Mouse (Mus musculus) embryonic facial prominence, embryonic 12.5 days (tissue): ENCODE results near the gene Amd1. TPM values are rescaled to one million over a fixed set of nuclear protein-coding genes. Genes with fewer than 3 reads are reported as not detected.

Experiments
- ATAC-seq: fragments of 200-750 bp; cut with Nextera tagmentation; 2 replicates; pipeline ENCODE4 v1.8.0; 2017; ENCODE audit not compliant: insufficient number of reproducible peaks, insufficient read depth, low FRiP score, low TSS enrichment
- H3K27ac ChIP-seq: fragments of 300-500 bp; sonication (generic); 2 replicates; pipeline ENCODE4 v1.5.1; 2016; ENCODE audit warnings: mild to moderate bottlenecking
- H3K27me3 ChIP-seq: fragments of 300-500 bp; sonication (generic); 2 replicates; pipeline ENCODE4 v1.6.1; 2016; ENCODE audit warnings: mild to moderate bottlenecking, moderate library complexity
- H3K36me3 ChIP-seq: fragments of 300-500 bp; sonication (generic); 2 replicates; pipeline ENCODE4 v1.6.1; 2016; ENCODE audit warnings: mild to moderate bottlenecking
- H3K4me1 ChIP-seq: fragments of 300-500 bp; sonication (generic); 2 replicates; pipeline ENCODE4 v1.6.1; 2016
- H3K4me2 ChIP-seq: fragments of 300-500 bp; sonication (generic); replicated peaks from 2 replicates; pipeline ENCODE4 v1.6.1; 2016; ENCODE audit warnings: mild to moderate bottlenecking, moderate library complexity
- H3K4me3 ChIP-seq: fragments of 300-500 bp; sonication (generic); 2 replicates; pipeline ENCODE4 v1.5.1; 2016; ENCODE audit warnings: mild to moderate bottlenecking
- H3K9ac ChIP-seq: fragments of 300-500 bp; sonication (generic); 2 replicates; pipeline ENCODE4 v1.6.1; 2016; ENCODE audit warnings: mild to moderate bottlenecking, moderate library complexity
- H3K9me3 ChIP-seq: fragments of 300-500 bp; sonication (generic); 2 replicates; pipeline ENCODE4 v1.6.1; 2016; ENCODE audit warnings: mild to moderate bottlenecking, moderate library complexity
- WGBS: fragments of 180-500 bp; shearing (Covaris S2); methylation state at CpG from one replicate; pipeline ENCODE4 v1.1.7; 2016; 5-methylcytosine and 5-hydroxymethylcytosine counted together
- polyA plus RNA-seq: library from polyadenylated mRNA; unstranded; fragments of >200 nt; fragmentation: Nextera tagmentation; extraction: Ambion mirVana; gene quantifications from 2 replicates; pipeline ENCODE4 v1.2.1, GENCODE M21; 2016

Amd1 gene
- polyA plus RNA-seq, 1 experiment from 2014 or later: 65.4 TPM

- Histone ChIP-seq H3K4me1 (peaks cover 5% of the 10 kb centered on the region; the same call in 1 of the 2 replicates), H3K36me3 (no peaks in the 10 kb centered on the region), H3K4me2 (no peak overlapping the region), H3K4me3 (no peak overlapping the region), H3K27ac (no peak overlapping the region), H3K27me3 (no peaks in the 10 kb centered on the region), H3K9ac (no peak overlapping the region), H3K9me3 (no peaks in the 10 kb centered on the region)
- 81% methylated on average over 4 of the region's 4 CpGs for WGBS
- no peak for ATAC-seq
These were observed 38.3 kb downstream of the Amd1 start for GRCm38 (mm10) chr10:40263691-40264090.

DNA sequence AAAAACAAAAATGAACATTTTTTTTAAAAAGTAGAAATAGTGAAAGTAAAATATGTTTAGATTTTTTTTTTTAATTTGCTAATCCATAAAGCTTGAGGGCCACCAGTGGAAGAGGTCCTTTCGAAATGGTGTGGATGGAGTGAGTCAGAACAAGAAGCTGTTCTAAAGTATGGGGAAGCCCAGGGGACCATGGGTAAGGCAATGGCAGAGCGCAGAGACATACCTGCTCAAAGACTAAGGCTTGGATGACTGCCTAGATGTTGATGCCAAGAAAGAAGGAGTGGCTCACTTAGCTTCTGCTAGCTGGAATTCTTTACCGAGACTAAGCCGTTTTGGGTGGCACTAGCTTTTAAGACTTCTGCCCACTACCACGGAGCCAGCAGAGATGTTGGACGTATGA, 39.8 kb downstream of the Amd1 start:
- Histone ChIP-seq H3K27ac (no peak overlapping the region), H3K4me1 (peaks cover 5% of the 10 kb centered on the region; the same call in 1 of the 2 replicates), H3K36me3 (no peaks in the 10 kb centered on the region), H3K9me3 (no peaks in the 10 kb centered on the region), H3K4me3 (no peak overlapping the region), H3K27me3 (no peaks in the 10 kb centered on the region), H3K9ac (no peak overlapping the region), H3K4me2 (no peak overlapping the region)
- ATAC-seq: no peak
- 87% methylated on average over 6 of the region's 6 CpGs for WGBS

DNA sequence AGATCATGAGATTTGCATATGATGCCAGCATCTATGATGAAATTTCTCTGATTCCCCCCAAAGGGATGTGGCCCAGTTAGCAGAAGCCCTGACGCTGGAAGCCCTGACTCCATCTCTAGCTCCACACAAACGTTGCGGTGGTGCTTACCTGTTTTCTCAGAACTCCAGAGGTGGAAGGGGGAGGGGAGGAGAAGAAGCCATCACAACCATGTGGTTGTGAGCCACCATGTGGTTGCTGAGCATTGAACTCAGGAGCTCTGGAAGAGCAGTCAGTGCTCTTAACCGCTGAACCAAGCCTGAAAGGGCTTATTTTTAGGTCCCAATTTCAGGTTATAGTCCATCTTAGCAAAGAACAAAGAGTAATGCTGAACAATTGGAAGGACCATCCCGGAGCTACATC, 41.7 kb downstream of the Amd1 start:
- H3K27me3 ChIP-seq: no peaks in the 10 kb centered on the region
- H3K4me1 ChIP-seq: peaks cover 13% of the 10 kb centered on the region; the same call in 1 of the 2 replicates

DNA sequence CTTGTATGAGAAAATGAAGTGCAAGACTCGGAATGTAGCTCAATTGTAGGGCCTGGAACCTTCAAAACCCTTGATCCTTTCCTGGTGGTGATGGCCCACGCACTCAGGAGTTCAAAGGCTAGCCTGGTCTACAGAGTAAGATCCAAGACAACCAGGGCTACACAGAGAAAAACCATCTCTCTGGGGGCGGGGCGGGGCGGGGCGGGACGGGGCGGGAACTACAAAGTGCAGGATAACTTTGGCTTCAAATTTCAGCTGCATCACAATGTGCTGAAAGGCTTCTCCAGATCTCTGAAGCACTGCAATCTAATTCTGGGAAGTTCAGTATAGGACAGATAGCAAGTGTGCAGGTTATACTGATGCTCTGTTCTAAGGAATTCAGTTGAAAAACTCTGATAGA, 42.4 kb downstream of the Amd1 start:
- peaks cover 13% of the 10 kb centered on the region; the same call in 1 of the 2 replicates for H3K4me1 ChIP-seq
- no peaks in the 10 kb centered on the region for H3K27me3 ChIP-seq
- no peak overlapping the region for H3K4me3 ChIP-seq
- H3K4me2 ChIP-seq: 0 out of 2 replicates have a peak overlapping the region, but pooled peaks have one; percentile 2
- WGBS: 11% methylated on average over 8 of the region's 8 CpGs
- H3K36me3 ChIP-seq: 0 out of 2 replicates have a peak, but pooled peaks cover 4% of the 10 kb centered on the region
- ATAC-seq: no peak
- H3K27ac ChIP-seq: no peak overlapping the region
- H3K9me3 ChIP-seq: no peaks in the 10 kb centered on the region
- H3K9ac ChIP-seq: no peak overlapping the region

More for the DNA sequence above, 41.7 kb downstream of the Amd1 start:
- Histone ChIP-seq H3K36me3 (no peaks in the 10 kb centered on the region), H3K4me3 (no peak overlapping the region), H3K27ac (no peak overlapping the region), H3K4me2 (no peak overlapping the region), H3K9me3 (no peaks in the 10 kb centered on the region), H3K9ac (no peak overlapping the region)
- no peak for ATAC-seq
- WGBS: 55% methylated on average over 5 of the region's 5 CpGs

DNA sequence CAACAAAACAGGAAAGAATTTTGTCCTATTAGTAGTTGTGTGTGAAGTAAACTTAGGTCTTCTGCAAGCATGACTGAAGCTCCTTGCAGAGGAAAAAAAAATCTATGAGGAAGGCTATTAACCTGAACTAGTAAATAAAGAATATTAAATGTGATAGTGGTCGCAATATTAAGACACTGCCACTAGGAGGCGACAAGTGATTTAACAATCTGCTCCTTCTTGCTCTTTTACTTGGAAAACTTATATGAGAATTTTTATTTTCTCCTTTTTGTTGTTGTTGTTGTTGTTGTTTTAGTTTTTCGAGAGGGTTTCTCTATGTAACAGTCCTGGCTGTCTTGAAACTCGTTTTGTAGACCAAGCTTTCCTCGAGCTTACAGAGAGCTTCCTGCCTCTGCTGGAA, 43.0 kb downstream of the Amd1 start:
- no peak for ATAC-seq

GRCm38 (mm10) chr10:40258401-40258966, 43.5 kb downstream of the Amd1 start:
- H3K9ac ChIP-seq: no peak overlapping the region
- no peaks in the 10 kb centered on the region for H3K9me3 ChIP-seq
- WGBS: under 1% methylated on average over 12 of the region's 12 CpGs
- peak overlapping the region; percentile 68; the same call in 1 of the 2 replicates for H3K4me3 ChIP-seq
- peaks cover 12% of the 10 kb centered on the region for H3K36me3 ChIP-seq
- ATAC-seq: peak; percentile 84
- peak overlapping the region; percentile 96 for H3K27ac ChIP-seq
- peaks cover 13% of the 10 kb centered on the region; the same call in 1 of the 2 replicates for H3K4me1 ChIP-seq
- H3K27me3 ChIP-seq: no peaks in the 10 kb centered on the region
- peak overlapping the region; percentile 64 for H3K4me2 ChIP-seq

More for the DNA sequence above, 43.0 kb downstream of the Amd1 start:
- Histone ChIP-seq H3K4me1 (peaks cover 13% of the 10 kb centered on the region; the same call in 1 of the 2 replicates), H3K27ac (peak overlapping the region; percentile 96), H3K27me3 (no peaks in the 10 kb centered on the region), H3K4me2 (peak overlapping the region; percentile 64), H3K36me3 (peaks cover 8% of the 10 kb centered on the region), H3K4me3 (no peak overlapping the region), H3K9ac (no peak overlapping the region), H3K9me3 (no peaks in the 10 kb centered on the region)
- 6% methylated on average over 5 of the region's 5 CpGs for WGBS

GRCm38 (mm10) chr10:40257414-40258255, 44.4 kb downstream of the Amd1 start, which contains the start of gene Gtf3c6:
Gene Gtf3c6, minus strand, starts transcription at chr10:40258108.
- Histone ChIP-seq H3K9me3 (no peaks in the 10 kb centered on the region), H3K36me3 (peaks cover 19% of the 10 kb centered on the region), H3K27ac (peak within 1 kb of the TSS; percentile 96), H3K9ac (peak within 1 kb of the TSS; percentile 83), H3K4me1 (peaks cover 13% of the 10 kb centered on the region; the same call in 1 of the 2 replicates), H3K4me2 (peak within 1 kb of the TSS; percentile 64), H3K4me3 (peak within 1 kb of the TSS; percentile 68), H3K27me3 (no peaks in the 10 kb centered on the region)
- ATAC-seq: 0 out of 2 replicates have a peak, but pooled peaks have one; percentile 26
- WGBS: under 1% methylated on average over 43 of the region's 43 CpGs

- Histone ChIP-seq H3K9ac (peak overlapping the region; percentile 83), H3K9me3 (no peaks in the 10 kb centered on the region), H3K27me3 (no peaks in the 10 kb centered on the region), H3K36me3 (peaks cover 28% of the 10 kb centered on the region), H3K4me2 (peak overlapping the region; percentile 64), H3K4me1 (peaks cover 13% of the 10 kb centered on the region; the same call in 1 of the 2 replicates), H3K27ac (peak overlapping the region; percentile 96), H3K4me3 (peak overlapping the region; percentile 68)
- ATAC-seq: peak; percentile 81
- 2% methylated on average over 5 of the region's 5 CpGs for WGBS
These were observed 45.3 kb downstream of the Amd1 start for GRCm38 (mm10) chr10:40256716-40257115.

DNA sequence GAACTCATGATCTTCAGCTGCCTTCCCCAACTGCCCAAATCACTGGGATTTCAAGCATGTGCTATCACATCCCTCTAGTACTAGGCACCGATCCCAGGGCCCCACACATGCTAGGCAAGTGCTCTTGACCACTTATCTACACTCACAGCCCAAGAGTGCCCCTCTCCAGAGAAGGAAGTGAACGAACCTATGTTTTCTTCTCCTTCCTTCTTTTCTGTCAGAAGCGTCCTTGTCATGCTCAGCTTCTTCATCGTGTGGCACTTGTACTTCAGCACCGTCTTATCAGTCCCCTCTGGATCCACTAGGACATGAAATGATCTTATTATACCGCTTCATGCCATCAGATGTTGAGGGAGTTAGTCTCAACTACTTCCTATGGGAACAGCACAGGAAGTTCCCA, 51.0 kb downstream of the Amd1 start:
- H3K9ac ChIP-seq: no peak overlapping the region
- H3K27ac ChIP-seq: no peak overlapping the region
- no peaks in the 10 kb centered on the region for H3K27me3 ChIP-seq
- H3K4me3 ChIP-seq: no peak overlapping the region
- peaks cover 67% of the 10 kb centered on the region for H3K36me3 ChIP-seq
- 94% methylated on average over 6 of the region's 6 CpGs for WGBS
- 0 out of 2 replicates have a peak, but pooled peaks cover 4% of the 10 kb centered on the region for H3K4me1 ChIP-seq
- no peak for ATAC-seq
- H3K4me2 ChIP-seq: no peak overlapping the region
- H3K9me3 ChIP-seq: no peaks in the 10 kb centered on the region

DNA sequence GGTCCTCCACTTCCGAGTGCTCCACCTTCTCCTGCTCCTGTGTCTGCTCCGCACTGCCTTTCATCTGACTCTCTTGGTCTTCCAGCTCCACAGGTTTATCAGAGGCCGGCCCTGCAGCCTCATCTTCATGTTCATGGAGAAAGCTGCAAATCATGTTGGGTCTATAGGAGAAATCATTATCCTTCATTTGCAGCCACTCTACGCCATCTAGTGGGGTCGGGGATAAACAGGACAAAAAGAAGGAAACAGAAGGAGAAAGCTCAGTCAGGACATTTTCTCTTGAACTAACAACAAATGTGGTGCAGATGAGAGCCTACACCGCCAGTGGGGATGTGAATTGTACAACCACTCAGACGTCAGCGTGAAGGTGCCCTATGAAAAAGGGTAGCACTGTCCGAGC, 52.4 kb downstream of the Amd1 start:
- Histone ChIP-seq H3K27me3 (no peaks in the 10 kb centered on the region), H3K27ac (no peak overlapping the region), H3K4me1 (0 out of 2 replicates have a peak, but pooled peaks cover 3% of the 10 kb centered on the region), H3K4me2 (no peak overlapping the region), H3K36me3 (peaks cover 63% of the 10 kb centered on the region), H3K4me3 (no peak overlapping the region), H3K9me3 (no peaks in the 10 kb centered on the region), H3K9ac (no peak overlapping the region)
- ATAC-seq: no peak
- WGBS: 88% methylated on average over 9 of the region's 9 CpGs

DNA sequence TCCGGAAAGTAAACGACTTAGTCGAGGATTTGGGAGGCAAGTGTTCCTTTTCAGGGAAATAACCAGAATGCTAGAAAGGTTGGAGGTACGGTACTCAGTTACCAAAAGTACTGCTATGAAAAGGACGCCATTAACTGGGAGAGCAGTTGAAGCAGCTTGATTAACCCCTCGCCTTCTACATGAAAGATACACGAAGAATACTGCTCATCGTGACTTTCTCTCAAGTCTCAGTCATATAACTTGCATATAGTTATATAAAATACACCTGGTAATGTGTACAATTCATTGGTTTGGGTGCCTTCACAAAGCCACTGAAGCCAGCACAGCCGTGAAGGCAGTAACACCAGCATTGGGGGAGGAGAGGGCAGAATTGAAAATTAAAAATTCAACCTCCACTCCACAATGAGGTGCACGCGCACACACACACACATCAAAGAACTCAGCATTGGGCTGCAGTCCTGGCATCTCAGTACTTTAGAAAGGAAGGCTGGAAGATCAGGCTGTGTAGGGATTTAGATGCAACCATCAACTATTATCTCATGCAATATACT, 54.7 kb downstream of the Amd1 start:
- Histone ChIP-seq H3K9me3 (no peaks in the 10 kb centered on the region), H3K4me1 (0 out of 2 replicates have a peak, but pooled peaks cover 3% of the 10 kb centered on the region), H3K27me3 (no peaks in the 10 kb centered on the region), H3K4me3 (peak overlapping the region; percentile 74), H3K27ac (peak overlapping the region; percentile 74; the same call in 1 of the 2 replicates), H3K4me2 (peak overlapping the region; percentile 70), H3K36me3 (peaks cover 58% of the 10 kb centered on the region), H3K9ac (peak overlapping the region; percentile 65; the same call in 1 of the 2 replicates)
- peak; percentile 22; the same call in 1 of the 2 replicates for ATAC-seq
- 34% methylated on average over 11 of the region's 11 CpGs for WGBS
